In the genomic region with DNA sequence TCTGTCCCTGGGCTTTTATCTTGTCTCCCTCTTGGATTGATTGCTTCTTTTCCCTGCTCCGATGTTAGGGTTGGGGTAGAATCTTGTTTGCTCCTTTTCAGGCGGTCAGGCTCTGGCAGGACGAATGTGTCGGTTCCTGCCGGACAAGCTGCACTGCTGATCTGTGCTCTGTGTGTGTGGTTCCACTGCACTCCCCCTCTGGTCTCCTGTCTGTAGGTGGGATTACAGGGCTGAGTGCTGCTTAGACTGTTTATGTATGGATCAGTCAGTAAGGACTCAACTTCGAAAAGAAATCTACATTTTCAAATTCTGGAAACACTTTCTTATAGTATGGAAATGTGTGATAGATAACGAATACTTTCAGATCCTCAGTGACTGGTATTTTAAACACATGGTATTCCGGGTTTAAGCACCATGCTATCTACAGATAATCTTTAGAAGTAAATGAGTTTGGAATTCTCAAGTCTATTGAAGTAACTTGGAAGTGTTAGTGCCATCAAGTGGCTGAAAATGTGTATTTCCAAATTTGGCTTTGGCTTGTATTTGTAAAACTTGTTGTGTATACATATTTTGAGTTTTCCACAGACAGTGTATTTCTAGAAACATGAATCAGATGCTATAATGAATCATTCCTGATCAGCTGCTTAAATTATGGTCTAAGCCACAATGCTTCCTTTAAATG, we compare ENCODE assay signal across 14 mouse cellular contexts. TPM values are rescaled to one million over a fixed set of nuclear protein-coding genes. Genes with fewer than 3 reads are reported as not detected.
DNase-seq lines count a peak whose midpoint lies in the region; ATAC-seq and TF ChIP-seq lines count a peak whose summit lies in the region.
"Had no signal": no experiment of that assay in that cellular context is flagged by ENCODE, and none has a peak within 500 bp of the region (broad histone marks: within the 10 kb centered on the region; RNA-seq: fewer than 3 reads in every experiment).

No protein-coding gene starts in this region.

- TF ChIP-seq CTCF in cerebellum, adult 2 months (IDR thresholded peaks at IDR 0.05; ENCODE audit: borderline replicate concordance, insufficient read depth, low read depth, low read length), result peak; percentile 21; the same call in 1 of the 2 replicates
- peak; percentile 20; the same call in 1 of the 2 replicates for TF ChIP-seq CTCF in heart, postnatal 0 days (IDR thresholded peaks at IDR 0.05; ENCODE audit: low read depth)
- TF ChIP-seq CTCF in lung, embryonic 14.5 days (IDR thresholded peaks at IDR 0.05; ENCODE audit: low read depth), result 0 out of 2 replicates have a peak, but pooled peaks have one; percentile 24

- TF ChIP-seq EP300 in heart, postnatal 0 days (IDR thresholded peaks at IDR 0.05; ENCODE audit: low read depth), result no peak

- H3K9me3 ChIP-seq in heart, postnatal 0 days (replicated peaks; ENCODE audit: control insufficient read depth, low read length), result no peaks in the 10 kb centered on the region
- no peaks in the 10 kb centered on the region for H3K9me3 ChIP-seq in heart, embryonic 10.5 days
- no peaks in the 10 kb centered on the region for H3K9me3 ChIP-seq in lung, embryonic 14.5 days (ENCODE audit: low read depth, low read length)
- H3K9me3 ChIP-seq: liver, embryonic 15.5 days; neural tube, embryonic 12.5 days had no signal

- H3K27me3 ChIP-seq in cerebellum, adult 2 months (ENCODE audit: control insufficient read depth, insufficient read depth, low read length), result no peaks in the 10 kb centered on the region
- no peaks in the 10 kb centered on the region for H3K27me3 ChIP-seq in heart, postnatal 0 days (ENCODE audit: control insufficient read depth, insufficient read depth, low read length)
- H3K27me3 ChIP-seq in heart, embryonic 10.5 days (ENCODE audit: insufficient read depth, poor library complexity, severe bottlenecking), result no peaks in the 10 kb centered on the region
- no peaks in the 10 kb centered on the region for H3K27me3 ChIP-seq in lung, embryonic 14.5 days (ENCODE audit: insufficient read depth, low read length)
- H3K27me3 ChIP-seq: liver, embryonic 15.5 days; neural tube, embryonic 12.5 days had no signal

- no peak overlapping the region for H3K4me3 ChIP-seq in cerebellum, adult 2 months (replicated peaks; ENCODE audit: insufficient read depth, low read depth, low read length)
- H3K4me3 ChIP-seq in heart, postnatal 0 days (ENCODE audit: low read depth, low read length), result no peak overlapping the region
- no peak overlapping the region for H3K4me3 ChIP-seq in heart, embryonic 10.5 days
- H3K4me3 ChIP-seq in lung, embryonic 14.5 days (ENCODE audit: low read depth, low read length), result no peak overlapping the region
- H3K4me3 ChIP-seq: liver, embryonic 15.5 days; neural tube, embryonic 12.5 days had no signal

- no peak overlapping the region for H3K4me2 ChIP-seq in heart, postnatal 0 days (ENCODE audit: low read depth, low read length)
- H3K4me2 ChIP-seq in lung, embryonic 14.5 days, result no peak overlapping the region
- H3K4me2 ChIP-seq: liver, embryonic 15.5 days; neural tube, embryonic 12.5 days had no signal

- no peak for DNase-seq in cerebellum, adult 2 months
- DNase-seq in cerebellum, postnatal 25 days, result no peak
- DNase-seq in heart, postnatal 0 days (ENCODE audit: low spot score), result no peak
- no peak for DNase-seq in heart, embryonic 10.5 days (ENCODE audit: low spot score)
- peak; percentile 65 for DNase-seq in lung, embryonic 14.5 days
- DNase-seq in lung, postnatal 4 days, result no peak
- peak; percentile 4 for DNase-seq in retina, postnatal 1 day
- no peak for DNase-seq in layer of hippocampus, adult 8-10 months (ENCODE audit: low spot score in 2 of 2)
- DNase-seq: adrenal gland, postnatal 25 days; cerebellum, adult 9-11 months; heart, postnatal 36 days; kidney, adult 2 months had no signal

- TF ChIP-seq POLR2A in cerebellum, adult 2 months (IDR thresholded peaks at IDR 0.05; ENCODE audit: borderline replicate concordance, insufficient read depth, low read length), result no peak

- H3K27ac ChIP-seq in cerebellum, adult 2 months (ENCODE audit: insufficient read depth, low read length), result no peak overlapping the region
- H3K27ac ChIP-seq in heart, postnatal 0 days (ENCODE audit: low read depth), result no peak overlapping the region
- no peak overlapping the region for H3K27ac ChIP-seq in heart, embryonic 10.5 days
- no peak overlapping the region for H3K27ac ChIP-seq in lung, embryonic 14.5 days (ENCODE audit: low read depth)
- H3K27ac ChIP-seq: liver, embryonic 15.5 days; neural tube, embryonic 12.5 days had no signal

- 86% methylated on average over 8 of the region's 8 CpGs for WGBS in cerebellum, adult 2 months
- 65% methylated on average over 8 of the region's 8 CpGs for WGBS in heart, postnatal 0 days
- WGBS in heart, embryonic 10.5 days, result 79% methylated on average over 8 of the region's 8 CpGs
- WGBS in lung, embryonic 14.5 days, result 72% methylated on average over 8 of the region's 8 CpGs

- H3K4me1 ChIP-seq in cerebellum, adult 2 months (ENCODE audit: control insufficient read depth, insufficient read depth, low read length), result no peaks in the 10 kb centered on the region
- H3K4me1 ChIP-seq in heart, postnatal 0 days (ENCODE audit: control insufficient read depth, insufficient read depth), result no peaks in the 10 kb centered on the region
- no peaks in the 10 kb centered on the region for H3K4me1 ChIP-seq in heart, embryonic 10.5 days
- H3K4me1 ChIP-seq in lung, embryonic 14.5 days (ENCODE audit: insufficient read depth), result no peaks in the 10 kb centered on the region
- H3K4me1 ChIP-seq: liver, embryonic 15.5 days; neural tube, embryonic 12.5 days had no signal

- no peak for ATAC-seq in heart, postnatal 0 days (ENCODE audit: insufficient read depth, low read depth)
- ATAC-seq in lung, embryonic 14.5 days (ENCODE audit: insufficient read depth), result no peak

- H3K36me3 ChIP-seq in heart, postnatal 0 days (replicated peaks; ENCODE audit: control insufficient read depth, insufficient read depth, low read length), result peaks cover 47% of the 10 kb centered on the region
- H3K36me3 ChIP-seq in heart, embryonic 10.5 days, result peaks cover 63% of the 10 kb centered on the region
- peaks cover 60% of the 10 kb centered on the region for H3K36me3 ChIP-seq in lung, embryonic 14.5 days (ENCODE audit: insufficient read depth)

- no peak overlapping the region for H3K9ac ChIP-seq in heart, postnatal 0 days (replicated peaks; ENCODE audit: low read depth, low read length)
- no peak overlapping the region for H3K9ac ChIP-seq in lung, embryonic 14.5 days
- H3K9ac ChIP-seq: liver, embryonic 15.5 days; neural tube, embryonic 12.5 days had no signal

RNA-seq across cellular contexts. Expression of a gene that starts 26.7 kb away (rescaled TPM):
- 18.3 and 20.6 TPM in 2 replicates for polyA plus RNA-seq in cerebellum, adult 2 months (2012; rRNA removed)
- 7.3 and 12.3 TPM in 2 replicates for total RNA-seq in heart, postnatal 0 days (2014; rRNA removed; ENCODE audit: low replicate concordance)
- 5.0 and 5.1 TPM in 2 replicates for polyA plus RNA-seq in heart, postnatal 0 days (2015; fragmentation: Nextera tagmentation; extraction: Ambion mirVana)
- 14.3 and 15.0 TPM in 2 replicates for polyA plus RNA-seq in heart, embryonic 10.5 days (2016; fragmentation: Nextera tagmentation; extraction: Ambion mirVana)
- polyA plus RNA-seq in lung, embryonic 14.5 days (2014; fragmentation: Nextera tagmentation; extraction: Ambion mirVana), result 22.2 and 22.7 TPM in 2 replicates
- 10 to 100 TPM; 34.7 to 46.1 (median 40.1) TPM for total RNA-seq in layer of hippocampus, adult 8-10 months (2022)

Comparison
In these comparisons a context has a peak if more than half of its experiments do, and no peak if none do; other contexts are left out.
1. DNase-seq: peak in lung, embryonic 14.5 days (single experiment) and retina, postnatal 1 day (single experiment); none in cerebellum, adult 2 months (0 of 2), cerebellum, postnatal 25 days (0 of 2), heart, postnatal 0 days (single experiment), heart, embryonic 10.5 days (single experiment), lung, postnatal 4 days (0 of 2) and layer of hippocampus, adult 8-10 months (0 of 2).
2. Peak in every context shown above with its lines, with median percentiles within 50 percentile points of each other: CTCF ChIP-seq.